Mouse (Mus musculus) thymus, adult 2 months (tissue): ENCODE results near the gene Sp2. TPM values are rescaled to one million over a fixed set of nuclear protein-coding genes. Genes with fewer than 3 reads are reported as not detected.

Experiments used
- DNase-seq: peaks from one replicate; pipeline ENCODE4 v3.0.0; 2021
- H3K27ac ChIP-seq: fragments of 200-500 bp; 2 replicates; pipeline ENCODE4 v1.5.1; 2012; ENCODE audit warnings: low read length, control low read depth; ENCODE audit not compliant: control insufficient read depth, insufficient read depth
- H3K27me3 ChIP-seq: fragments of 200-500 bp; 2 replicates; pipeline ENCODE4 v1.6.1; 2012; ENCODE audit warnings: mild to moderate bottlenecking, low read length, moderate library complexity, mixed read lengths; ENCODE audit not compliant: control insufficient read depth, insufficient read depth
- H3K36me3 ChIP-seq: fragments of 200-500 bp; 2 replicates; pipeline ENCODE4 v1.6.1; 2012; ENCODE audit warnings: mild to moderate bottlenecking, low read length, moderate library complexity; ENCODE audit not compliant: control insufficient read depth, insufficient read depth
- H3K4me1 ChIP-seq: fragments of 200-500 bp; replicated peaks from 2 replicates; pipeline ENCODE4 v1.6.1; 2012; ENCODE audit warnings: low read length; ENCODE audit not compliant: control insufficient read depth, insufficient read depth
- H3K4me3 ChIP-seq: fragments of 200-500 bp; 2 replicates; pipeline ENCODE4 v1.5.1; 2012; ENCODE audit warnings: mild to moderate bottlenecking, low read length, control low read depth, moderate library complexity; ENCODE audit not compliant: control insufficient read depth, insufficient read depth
- CTCF ChIP-seq: fragments of 200-500 bp; IDR thresholded peaks from 2 replicates; pipeline ENCODE4 v1.5.1; 2012; ENCODE audit warnings: mild to moderate bottlenecking, control low read depth, low read length, moderate library complexity, borderline replicate concordance; ENCODE audit not compliant: control insufficient read depth, poor library complexity, insufficient read depth; ENCODE audit errors: extremely low read depth
- POLR2A ChIP-seq: fragments of 200-500 bp; IDR thresholded peaks from 2 replicates; pipeline ENCODE4 v1.6.1; 2012; ENCODE audit warnings: mild to moderate bottlenecking, low read length, control low read depth, moderate library complexity; ENCODE audit not compliant: control insufficient read depth, poor library complexity, insufficient read depth; ENCODE audit errors: extremely low read depth
- WGBS: fragments of 180-500 bp; shearing (Covaris S2); methylation state at CpG from one replicate; pipeline ENCODE4 v1.1.7; 2018; 5-methylcytosine and 5-hydroxymethylcytosine counted together
- polyA plus RNA-seq: library from polyadenylated mRNA; depleted of rRNA; stranded (reverse); fragments of >200 nt; gene quantifications from 2 replicates; pipeline ENCODE4 v1.2.3, GENCODE M21; 2012

Sp2 gene
- polyA plus RNA-seq, 1 experiment = 46.6 TPM

DNA sequence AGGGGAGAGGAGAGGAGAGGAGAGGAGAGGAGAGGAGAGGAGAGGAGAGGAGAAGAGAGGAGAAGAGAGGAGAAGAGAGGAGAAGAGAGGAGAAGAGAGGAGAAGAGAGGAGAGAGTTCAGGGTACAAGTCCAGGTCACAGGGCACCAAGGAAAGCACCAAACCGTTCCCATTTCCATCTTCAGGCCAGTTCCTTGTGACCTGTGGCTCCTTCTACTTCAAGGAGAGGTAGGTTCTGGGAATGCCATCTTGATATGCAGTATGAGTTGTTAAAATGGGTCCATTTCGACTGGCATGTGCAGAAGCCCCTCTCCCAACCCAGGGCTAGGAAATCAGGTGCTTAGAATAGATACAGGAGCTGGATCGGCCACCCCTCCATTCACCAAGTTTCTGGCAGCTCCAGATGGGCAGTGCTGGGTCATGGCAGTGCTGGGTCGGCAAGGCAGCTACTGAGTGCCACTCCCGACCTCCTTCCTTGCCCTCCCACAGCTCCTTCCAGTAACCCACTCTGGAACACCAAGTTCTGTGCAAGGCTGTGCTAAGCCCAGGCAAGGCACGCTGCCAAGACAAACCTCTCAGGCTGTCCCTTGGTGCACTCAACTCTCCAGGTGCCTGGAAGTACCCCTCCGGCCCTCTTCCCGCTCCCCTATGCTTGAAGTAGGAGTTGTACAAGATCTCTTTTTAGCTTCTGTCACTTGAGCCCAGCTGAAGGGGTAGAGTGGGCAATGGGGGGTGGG, 51.3 kb downstream of the Sp2 start:
- Histone ChIP-seq H3K36me3 (no peaks in the 10 kb centered on the region), H3K27me3 (no peaks in the 10 kb centered on the region), H3K4me1 (peaks cover 8% of the 10 kb centered on the region), H3K27ac (no peak overlapping the region), H3K4me3 (no peak overlapping the region)
- 92% methylated on average over 8 of the region's 8 CpGs for WGBS
- DNase-seq = no peak
- no peak for TF ChIP-seq CTCF
- no peak for TF ChIP-seq POLR2A

DNA sequence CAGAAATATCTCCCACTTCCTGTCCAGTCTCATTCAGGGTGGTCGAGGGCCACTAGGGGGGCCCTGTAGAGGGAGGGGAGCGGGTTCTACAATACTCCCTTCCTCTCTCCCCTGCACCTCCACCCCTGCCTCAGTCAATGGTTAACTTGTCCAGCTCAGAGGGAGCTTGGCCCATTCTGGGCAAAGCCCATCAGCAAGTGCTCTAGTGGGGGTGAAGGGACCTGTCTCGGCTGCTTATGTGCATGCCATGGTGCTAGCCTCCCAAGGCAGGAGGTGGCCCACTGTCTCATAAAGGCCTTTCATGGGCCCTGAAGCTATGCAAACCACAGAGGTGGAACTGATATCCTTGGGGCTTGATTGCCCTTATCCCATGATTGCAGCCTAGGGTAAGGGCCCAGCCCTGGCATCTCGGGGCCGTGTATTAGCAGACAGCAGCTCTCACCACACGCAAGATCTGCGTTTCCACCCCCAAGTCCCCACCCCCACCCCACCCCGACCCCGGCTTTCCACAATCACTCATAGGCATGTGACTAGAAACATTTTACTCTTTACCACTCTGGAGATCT, 52.9 kb downstream of the Sp2 start:
- DNase-seq = no peak
- WGBS = 82% methylated on average over 9 of the region's 9 CpGs
- no peaks in the 10 kb centered on the region for H3K27me3 ChIP-seq
- H3K27ac ChIP-seq = no peak overlapping the region
- H3K36me3 ChIP-seq = no peaks in the 10 kb centered on the region
- no peak overlapping the region for H3K4me3 ChIP-seq
- peaks cover 9% of the 10 kb centered on the region for H3K4me1 ChIP-seq
- TF ChIP-seq POLR2A (no peak), CTCF (no peak)

DNA sequence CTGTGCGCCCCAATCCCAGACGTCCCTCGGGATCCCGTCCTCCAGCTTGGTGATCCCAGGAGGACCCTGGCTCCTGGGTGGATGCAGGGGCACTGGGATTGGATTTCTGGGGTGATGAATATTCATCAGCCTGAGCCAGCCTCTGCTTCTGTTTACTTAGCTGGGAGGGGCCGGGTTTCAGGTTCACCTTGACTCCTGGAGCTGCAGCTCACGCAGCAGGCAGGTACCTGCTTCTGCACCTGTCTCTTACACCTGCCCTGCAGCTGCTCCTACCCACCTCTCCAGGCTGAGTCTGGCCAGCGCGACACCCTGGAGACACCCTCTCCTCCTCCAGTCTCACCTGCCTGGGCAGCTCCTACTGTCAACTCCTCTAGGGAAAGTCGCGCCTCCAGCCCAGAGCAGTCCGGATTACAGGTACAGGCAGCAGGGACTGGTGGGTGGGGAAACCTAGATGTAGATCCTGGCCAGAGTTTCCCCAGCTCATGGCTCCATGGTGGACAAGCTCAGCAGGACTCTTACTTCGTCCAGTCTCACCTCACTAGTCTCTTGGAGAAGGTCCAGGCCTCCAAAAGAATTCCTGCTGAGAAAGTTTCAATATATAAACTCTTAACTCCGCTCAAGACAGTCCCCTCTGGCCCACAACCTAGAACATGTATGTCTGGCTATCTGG, 53.5 kb downstream of the Sp2 start:
- no peak overlapping the region for H3K4me3 ChIP-seq
- TF ChIP-seq POLR2A (no peak), CTCF (no peak)
- H3K27me3 ChIP-seq = no peaks in the 10 kb centered on the region
- no peak overlapping the region for H3K27ac ChIP-seq
- WGBS = 85% methylated on average over 13 of the region's 13 CpGs
- peaks cover 9% of the 10 kb centered on the region for H3K4me1 ChIP-seq
- no peak for DNase-seq
- no peaks in the 10 kb centered on the region for H3K36me3 ChIP-seq

DNA sequence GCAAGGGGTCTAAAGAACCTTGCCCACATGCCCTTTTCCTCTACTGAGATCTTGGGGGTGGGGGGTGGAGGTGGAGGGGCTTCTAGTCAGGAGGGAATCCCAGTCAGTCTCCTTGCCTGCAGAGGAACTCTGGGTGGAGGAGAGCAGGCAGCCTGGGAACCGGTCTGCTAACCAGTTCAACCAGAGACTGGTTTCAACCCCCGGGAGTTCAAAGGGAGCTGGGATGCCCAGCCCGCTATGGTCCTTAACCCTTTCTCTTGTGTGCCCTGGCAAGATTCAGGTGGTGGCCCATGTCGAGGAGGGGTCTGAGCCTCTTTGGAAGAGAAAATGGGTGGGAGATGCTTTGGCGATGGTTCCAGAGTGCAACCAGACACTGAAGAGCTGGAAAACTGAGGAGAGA, 54.1 kb downstream of the Sp2 start:
- Histone ChIP-seq H3K4me1 (peaks cover 9% of the 10 kb centered on the region), H3K27ac (no peak overlapping the region), H3K36me3 (no peaks in the 10 kb centered on the region), H3K27me3 (no peaks in the 10 kb centered on the region), H3K4me3 (no peak overlapping the region)
- DNase-seq = no peak
- 53% methylated on average over 5 of the region's 5 CpGs for WGBS
- TF ChIP-seq CTCF (no peak), POLR2A (no peak)

DNA sequence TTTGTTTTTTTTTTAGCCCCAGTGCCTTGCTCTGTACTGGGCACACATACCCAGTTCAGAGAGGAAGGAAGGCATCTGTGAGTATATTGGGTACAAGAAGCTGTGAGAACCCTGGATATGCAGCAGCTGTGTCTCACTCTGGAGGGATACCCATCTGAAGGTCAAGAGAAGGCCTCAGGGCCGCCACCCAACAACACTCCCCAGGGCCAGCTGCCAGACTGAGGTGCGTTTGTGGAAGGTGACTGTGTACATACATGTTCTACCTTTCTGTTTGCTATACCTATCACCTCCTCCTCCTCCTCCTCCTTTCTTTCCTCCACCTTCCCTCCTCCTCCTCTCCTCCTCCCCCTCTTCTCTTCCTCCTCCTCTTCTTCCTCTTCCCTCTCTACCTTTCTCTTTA, 54.7 kb downstream of the Sp2 start, which contains the start of gene Prr15l:
Gene Prr15l (plus strand): TSS at position 17 of the 400 bp plus-strand sequence.
- WGBS = 93% methylated on average over 2 of the region's 2 CpGs
- TF ChIP-seq POLR2A (no peak), CTCF (no peak)
- H3K27me3 ChIP-seq = no peaks in the 10 kb centered on the region
- DNase-seq = no peak
- H3K36me3 ChIP-seq = no peaks in the 10 kb centered on the region
- peaks cover 9% of the 10 kb centered on the region for H3K4me1 ChIP-seq
- H3K4me3 ChIP-seq = no peak within 1 kb of the TSS
- H3K27ac ChIP-seq = no peak within 1 kb of the TSS

DNA sequence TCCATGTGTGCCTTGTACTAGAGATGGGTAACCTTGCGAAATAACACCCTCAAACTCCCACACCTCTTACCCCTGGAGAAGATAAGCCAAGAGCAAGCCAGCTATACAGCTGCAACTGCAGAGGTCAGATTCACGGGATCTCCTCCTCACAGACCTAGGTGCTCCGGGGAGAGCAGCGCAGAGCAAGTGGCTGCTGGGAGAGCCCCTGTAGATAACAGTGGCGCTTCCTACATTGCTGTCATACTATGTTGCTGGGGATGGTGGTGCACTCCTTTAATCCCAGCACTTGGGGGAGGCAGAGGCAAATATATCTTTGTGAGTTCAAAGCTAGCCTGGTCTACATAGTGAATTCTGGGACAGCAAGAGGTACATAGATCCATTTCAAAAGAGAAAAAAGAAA, 56.2 kb downstream of the Sp2 start:
- TF ChIP-seq CTCF = no peak
- no peak for TF ChIP-seq POLR2A
- H3K4me1 ChIP-seq = peaks cover 9% of the 10 kb centered on the region
- no peak overlapping the region for H3K27ac ChIP-seq
- WGBS = 96% methylated on average over 5 of the region's 5 CpGs
- no peaks in the 10 kb centered on the region for H3K36me3 ChIP-seq
- H3K27me3 ChIP-seq = no peaks in the 10 kb centered on the region
- H3K4me3 ChIP-seq = no peak overlapping the region
- no peak for DNase-seq

DNA sequence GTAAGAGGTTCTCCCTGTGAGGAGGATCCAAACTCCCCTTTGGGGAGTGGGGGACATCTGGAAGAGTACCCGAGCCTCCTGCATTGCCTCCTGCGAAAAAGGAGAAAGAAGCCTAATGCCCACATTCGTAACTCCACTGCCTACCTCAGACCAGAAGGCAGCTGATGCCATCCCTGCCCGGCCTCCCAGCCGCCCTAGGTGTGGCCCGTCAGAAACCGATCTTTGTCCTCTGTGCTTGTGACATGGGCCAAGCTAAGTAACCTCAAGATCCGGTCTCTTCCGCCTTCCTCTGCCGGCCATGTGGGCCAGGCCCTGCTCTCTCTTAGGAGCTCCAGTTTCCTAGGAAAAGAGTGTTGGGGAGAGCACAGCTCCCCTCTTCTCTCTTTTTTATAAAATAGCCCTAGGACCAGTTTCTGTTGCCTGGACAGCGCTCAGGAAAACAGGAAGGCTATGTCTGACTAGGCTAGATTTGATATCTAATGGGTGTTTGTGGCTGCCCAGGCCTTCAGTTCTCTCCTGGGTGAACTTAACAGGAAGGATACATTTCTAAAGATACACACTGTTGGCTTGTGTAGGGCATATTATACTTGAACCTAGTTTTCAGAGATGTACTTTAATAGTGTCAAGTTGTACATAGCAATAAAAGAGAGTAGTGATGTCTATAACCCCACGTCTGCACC, 57.1 kb downstream of the Sp2 start:
- H3K27me3 ChIP-seq = no peaks in the 10 kb centered on the region
- DNase-seq = no peak
- no peak overlapping the region for H3K4me3 ChIP-seq
- TF ChIP-seq POLR2A (no peak), CTCF (no peak)
- no peaks in the 10 kb centered on the region for H3K36me3 ChIP-seq
- WGBS = 89% methylated on average over 12 of the region's 12 CpGs
- peaks cover 9% of the 10 kb centered on the region for H3K4me1 ChIP-seq
- no peak overlapping the region for H3K27ac ChIP-seq
